Comparison of ENCODE assay signal across 18 mouse cellular contexts in genomic region chr9:69940839-69941490, GRCm38 (mm10). TPM values are rescaled to one million over a fixed set of nuclear protein-coding genes. Genes with fewer than 3 reads are reported as not detected.
DNase-seq lines count a peak whose midpoint lies in the region; ATAC-seq lines count a peak whose summit lies in the region.
"Had no signal": no experiment of that assay in that cellular context is flagged by ENCODE, and none has a peak within 500 bp of the region (broad histone marks: within the 10 kb centered on the region; RNA-seq: fewer than 3 reads in every experiment).

No protein-coding gene starts in this region.

- no peaks in the 10 kb centered on the region for H3K9me3 ChIP-seq in forebrain, embryonic 13.5 days (replicated peaks)
- H3K9me3 ChIP-seq: G1E; limb, embryonic 15.5 days; liver, embryonic 15.5 days had no signal

- H3K36me3 ChIP-seq in forebrain, embryonic 13.5 days (ENCODE audit: poor library complexity, severe bottlenecking): no peaks in the 10 kb centered on the region
- H3K36me3 ChIP-seq: G1E; limb, embryonic 15.5 days; liver, embryonic 15.5 days had no signal

- DNase-seq in adrenal gland, postnatal 14 days: peak; percentile 36
- no peak for DNase-seq in adrenal gland, adult (ENCODE audit: inconsistent age in 2 of 2, low spot score in 1 of 2)
- peak; percentile 9 for DNase-seq in thymus, postnatal 4 days
- DNase-seq in thymus, adult 18-20 months: no peak
- DNase-seq in ovary, postnatal 10 days (ENCODE audit: low spot score): no peak
- DNase-seq in cerebellum, adult 11-12 months: no peak
- DNase-seq: cerebellum, adult 8-10 months; gastrocnemius, postnatal 10 days; heart, adult 2 months; kidney, adult 8-10 months; kidney, postnatal 14 days had no signal

- H3K4me3 ChIP-seq in forebrain, embryonic 13.5 days: no peak overlapping the region
- H3K4me3 ChIP-seq: heart, adult 2 months; limb, embryonic 15.5 days; liver, embryonic 15.5 days had no signal

- 83% methylated on average over 7 of the region's 7 CpGs for WGBS in forebrain, embryonic 13.5 days

- no peak overlapping the region for H3K27ac ChIP-seq in forebrain, embryonic 13.5 days
- H3K27ac ChIP-seq: heart, adult 2 months; limb, embryonic 15.5 days; liver, embryonic 15.5 days; macrophage had no signal

- no peaks in the 10 kb centered on the region for H3K27me3 ChIP-seq in forebrain, embryonic 13.5 days
- H3K27me3 ChIP-seq: limb, embryonic 15.5 days; liver, embryonic 15.5 days had no signal

- H3K4me2 ChIP-seq in forebrain, embryonic 13.5 days: no peak overlapping the region
- H3K4me2 ChIP-seq: limb, embryonic 15.5 days; liver, embryonic 15.5 days; midbrain, embryonic 11.5 days had no signal

- no peak overlapping the region for H3K9ac ChIP-seq in forebrain, embryonic 13.5 days
- H3K9ac ChIP-seq: limb, embryonic 15.5 days; liver, embryonic 15.5 days had no signal

- H3K4me1 ChIP-seq in forebrain, embryonic 13.5 days: no peaks in the 10 kb centered on the region
- H3K4me1 ChIP-seq: limb, embryonic 15.5 days; liver, embryonic 15.5 days had no signal

- peak; percentile 20; the same call in 1 of the 2 replicates for ATAC-seq in granulocyte monocyte progenitor cell, adult 5-6 weeks (replicated peaks; ENCODE audit: poor library complexity, severe bottlenecking)
- ATAC-seq in forebrain, embryonic 13.5 days: no peak

RNA-seq across cellular contexts. Expression of gene Bnip2, which starts 48.3 kb away (rescaled TPM):
- total RNA-seq in adrenal gland, postnatal 14 days (2021): 97.8 and 100 TPM in 2 replicates
- 92.4 and 110 TPM in 2 replicates for total RNA-seq in granulocyte monocyte progenitor cell, adult 5-6 weeks (2014; fragmentation: Nextera tagmentation)
- total RNA-seq in granulocyte monocyte progenitor cell, adult 5-6 weeks (2017): 108 and 140 TPM in 2 replicates
- polyA plus RNA-seq in forebrain, embryonic 13.5 days (2015; fragmentation: Nextera tagmentation; extraction: Ambion mirVana): 104 TPM in 2 replicates

Comparison
In these comparisons a context has a peak if more than half of its experiments do, and no peak if none do; other contexts are left out.
1. DNase-seq: peak in adrenal gland, postnatal 14 days (single experiment) and thymus, postnatal 4 days (single experiment); none in adrenal gland, adult (0 of 2), thymus, adult 18-20 months (0 of 2), ovary, postnatal 10 days (single experiment) and cerebellum, adult 11-12 months (single experiment).